Mouse (Mus musculus) neural tube, embryonic 14.5 days (tissue): ENCODE measurements around the gene Cwc22. TPM values are rescaled to one million over a fixed set of nuclear protein-coding genes. Genes with fewer than 3 reads are reported as not detected.

ENCODE experiments used
- ATAC-seq: fragments of 200-750 bp; cut with Nextera tagmentation; 2 replicates; pipeline ENCODE4 v1.8.0; 2017; ENCODE audit warnings: low read depth, mild to moderate bottlenecking, moderate TSS enrichment, moderate library complexity
- H3K27ac ChIP-seq: fragments of 300-500 bp; sonication (generic); 2 replicates; pipeline ENCODE4 v1.5.1; 2014; ENCODE audit warnings: low read depth, mild to moderate bottlenecking, control low read depth, low read length, moderate library complexity, mixed read lengths
- H3K27me3 ChIP-seq: fragments of 300-500 bp; sonication (generic); 2 replicates; pipeline ENCODE4 v1.6.1; 2014; ENCODE audit warnings: low read length; ENCODE audit not compliant: control insufficient read depth, insufficient read depth
- H3K36me3 ChIP-seq: fragments of 300-500 bp; sonication (generic); 2 replicates; pipeline ENCODE4 v1.6.1; 2014; ENCODE audit warnings: low read length, mixed read lengths; ENCODE audit not compliant: control insufficient read depth, insufficient read depth
- H3K4me1 ChIP-seq: fragments of 300-500 bp; sonication (generic); 2 replicates; pipeline ENCODE4 v1.6.1; 2014; ENCODE audit warnings: low read length; ENCODE audit not compliant: control insufficient read depth, insufficient read depth
- H3K4me2 ChIP-seq: fragments of 300-500 bp; sonication (generic); 2 replicates; pipeline ENCODE4 v1.6.1; 2014; ENCODE audit warnings: mild to moderate bottlenecking, low read depth, low read length, control low read depth
- H3K4me3 ChIP-seq: fragments of 300-500 bp; sonication (generic); 2 replicates; pipeline ENCODE4 v1.5.1; 2014; ENCODE audit warnings: low read depth, low read length, control low read depth, mixed read lengths
- H3K9ac ChIP-seq: fragments of 300-500 bp; sonication (generic); replicated peaks from 2 replicates; pipeline ENCODE4 v1.6.1; 2014; ENCODE audit warnings: low read depth, mild to moderate bottlenecking, control low read depth, low read length, mixed read lengths
- H3K9me3 ChIP-seq: fragments of 300-500 bp; sonication (generic); 2 replicates; pipeline ENCODE4 v1.6.1; 2016; ENCODE audit warnings: low read length; ENCODE audit not compliant: control insufficient read depth
- WGBS: fragments of 180-500 bp; shearing (Covaris S2); extraction: QIAGEN DNeasy Blood & Tissue Kit; methylation state at CpG from one replicate; pipeline ENCODE4 v1.1.7; 2014; 5-methylcytosine and 5-hydroxymethylcytosine counted together
- polyA plus RNA-seq: library from polyadenylated mRNA; unstranded; fragments of >200 nt; fragmentation: Nextera tagmentation; extraction: Ambion mirVana; gene quantifications from 2 replicates; pipeline ENCODE4 v1.2.1, GENCODE M21; 2014

Gene Cwc22
- polyA plus RNA-seq, 1 experiment from 2014 or later = 17.3 TPM

GRCm38 (mm10) chr2:77981826-77982225 is 35.7 kb upstream of the Cwc22 start:
- H3K9me3 ChIP-seq = peaks cover 5% of the 10 kb centered on the region; the same call in 1 of the 2 replicates
- H3K4me3 ChIP-seq = no peak overlapping the region
- no peaks in the 10 kb centered on the region for H3K4me1 ChIP-seq
- no peak overlapping the region for H3K4me2 ChIP-seq
- ATAC-seq = no peak
- H3K36me3 ChIP-seq = no peaks in the 10 kb centered on the region
- no peak overlapping the region for H3K27ac ChIP-seq
- 92% methylated on average over 4 of the region's 4 CpGs for WGBS
- H3K27me3 ChIP-seq = no peaks in the 10 kb centered on the region
- H3K9ac ChIP-seq = no peak overlapping the region

GRCm38 (mm10) chr2:77980696-77981095 is 34.5 kb upstream of the Cwc22 start:
- Histone ChIP-seq H3K9me3 (peaks cover 5% of the 10 kb centered on the region; the same call in 1 of the 2 replicates), H3K9ac (no peak overlapping the region), H3K4me1 (no peaks in the 10 kb centered on the region), H3K36me3 (no peaks in the 10 kb centered on the region), H3K4me2 (no peak overlapping the region), H3K27me3 (no peaks in the 10 kb centered on the region), H3K4me3 (no peak overlapping the region), H3K27ac (no peak overlapping the region)
- ATAC-seq = no peak
- WGBS = 88% methylated on average over 5 of the region's 5 CpGs

GRCm38 (mm10) chr2:77979519-77979918 is 33.3 kb upstream of the Cwc22 start:
- Histone ChIP-seq H3K27ac (no peak overlapping the region), H3K36me3 (no peaks in the 10 kb centered on the region), H3K4me3 (no peak overlapping the region), H3K9ac (no peak overlapping the region), H3K27me3 (no peaks in the 10 kb centered on the region), H3K4me1 (no peaks in the 10 kb centered on the region), H3K9me3 (peaks cover 5% of the 10 kb centered on the region; the same call in 1 of the 2 replicates), H3K4me2 (no peak overlapping the region)
- 95% methylated on average over 2 of the region's 2 CpGs for WGBS
- no peak for ATAC-seq

GRCm38 (mm10) chr2:77979081-77979480 is 32.9 kb upstream of the Cwc22 start:
- ATAC-seq = no peak
- no peaks in the 10 kb centered on the region for H3K27me3 ChIP-seq
- no peak overlapping the region for H3K27ac ChIP-seq
- WGBS = 97% methylated on average over 8 of the region's 8 CpGs
- H3K4me1 ChIP-seq = no peaks in the 10 kb centered on the region
- no peak overlapping the region for H3K9ac ChIP-seq
- H3K4me3 ChIP-seq = no peak overlapping the region
- no peak overlapping the region for H3K4me2 ChIP-seq
- H3K9me3 ChIP-seq = peaks cover 5% of the 10 kb centered on the region; the same call in 1 of the 2 replicates
- H3K36me3 ChIP-seq = no peaks in the 10 kb centered on the region

- H3K9ac ChIP-seq = no peak overlapping the region
- 94% methylated on average over 3 of the region's 3 CpGs for WGBS
- peaks cover 5% of the 10 kb centered on the region; the same call in 1 of the 2 replicates for H3K9me3 ChIP-seq
- H3K27me3 ChIP-seq = no peaks in the 10 kb centered on the region
- no peak overlapping the region for H3K27ac ChIP-seq
- H3K36me3 ChIP-seq = no peaks in the 10 kb centered on the region
- H3K4me2 ChIP-seq = no peak overlapping the region
- no peaks in the 10 kb centered on the region for H3K4me1 ChIP-seq
- H3K4me3 ChIP-seq = no peak overlapping the region
- no peak for ATAC-seq
Measured at GRCm38 (mm10) chr2:77978256-77978655, 32.1 kb upstream of the Cwc22 start.

GRCm38 (mm10) chr2:77976321-77976920 is 30.2 kb upstream of the Cwc22 start:
- H3K27ac ChIP-seq = no peak overlapping the region
- no peak overlapping the region for H3K4me3 ChIP-seq
- 95% methylated on average over 5 of the region's 5 CpGs for WGBS
- no peaks in the 10 kb centered on the region for H3K4me1 ChIP-seq
- H3K27me3 ChIP-seq = no peaks in the 10 kb centered on the region
- H3K4me2 ChIP-seq = no peak overlapping the region
- H3K9ac ChIP-seq = no peak overlapping the region
- no peaks in the 10 kb centered on the region for H3K9me3 ChIP-seq
- ATAC-seq = no peak
- H3K36me3 ChIP-seq = no peaks in the 10 kb centered on the region

- WGBS = 70% methylated on average over 4 of the region's 4 CpGs
- no peaks in the 10 kb centered on the region for H3K36me3 ChIP-seq
- H3K27ac ChIP-seq = no peak overlapping the region
Measured at GRCm38 (mm10) chr2:77975606-77976005, 29.4 kb upstream of the Cwc22 start.

GRCm38 (mm10) chr2:77974986-77975385 is 28.8 kb upstream of the Cwc22 start:
- Histone ChIP-seq H3K4me3 (no peak overlapping the region), H3K4me2 (no peak overlapping the region)
- WGBS = 88% methylated on average over 1 of the region's 1 CpGs

More at GRCm38 (mm10) chr2:77975606-77976005, 29.4 kb upstream of the Cwc22 start:
- Histone ChIP-seq H3K4me3 (no peak overlapping the region), H3K27me3 (no peaks in the 10 kb centered on the region), H3K9ac (no peak overlapping the region), H3K4me2 (no peak overlapping the region), H3K9me3 (no peaks in the 10 kb centered on the region), H3K4me1 (no peaks in the 10 kb centered on the region)
- no peak for ATAC-seq

GRCm38 (mm10) chr2:77974366-77974765 is 28.2 kb upstream of the Cwc22 start:
- no peak overlapping the region for H3K9ac ChIP-seq
- H3K4me1 ChIP-seq = no peaks in the 10 kb centered on the region
- WGBS = 81% methylated on average over 2 of the region's 2 CpGs
- H3K36me3 ChIP-seq = no peaks in the 10 kb centered on the region
- no peak overlapping the region for H3K27ac ChIP-seq
- no peak for ATAC-seq
- H3K4me3 ChIP-seq = no peak overlapping the region
- H3K9me3 ChIP-seq = no peaks in the 10 kb centered on the region
- H3K27me3 ChIP-seq = no peaks in the 10 kb centered on the region
- no peak overlapping the region for H3K4me2 ChIP-seq

More at GRCm38 (mm10) chr2:77974986-77975385, 28.8 kb upstream of the Cwc22 start:
- H3K9ac ChIP-seq = no peak overlapping the region
- H3K4me1 ChIP-seq = no peaks in the 10 kb centered on the region
- no peak for ATAC-seq
- H3K9me3 ChIP-seq = no peaks in the 10 kb centered on the region
- H3K27ac ChIP-seq = no peak overlapping the region
- no peaks in the 10 kb centered on the region for H3K36me3 ChIP-seq
- no peaks in the 10 kb centered on the region for H3K27me3 ChIP-seq
